Mouse (Mus musculus): ENCODE data around the gene Arrdc2. TPM values are rescaled to one million over a fixed set of nuclear protein-coding genes. Genes with fewer than 3 reads are reported as not detected.
A peak's percentile ranks its signal among the peaks of the same experiment; 100 is the strongest.

Arrdc2 gene
- polyA plus RNA-seq, 1 experiment = 12.1 TPM

- H3K27me3 ChIP-seq (ENCODE audit: control insufficient read depth, insufficient read depth, low read length, poor library complexity, severe bottlenecking) = no peaks in the 10 kb centered on the region
- H3K9me3 ChIP-seq (replicated peaks; ENCODE audit: control insufficient read depth, insufficient read depth, low read length, poor library complexity, severe bottlenecking) = no peaks in the 10 kb centered on the region
- no peak overlapping the region for H3K27ac ChIP-seq (ENCODE audit: insufficient read depth, low read length)
- H3K4me3 ChIP-seq (ENCODE audit: low read depth, low read length) = no peak overlapping the region; the same call in 1 of the 2 replicates
- peaks cover 14% of the 10 kb centered on the region for H3K36me3 ChIP-seq (ENCODE audit: control insufficient read depth, insufficient read depth, low read length, poor library complexity, severe bottlenecking)
- H3K9ac ChIP-seq (ENCODE audit: low read depth, poor library complexity, severe bottlenecking) = no peak overlapping the region
- TF ChIP-seq CTCF (IDR thresholded peaks at IDR 0.05; ENCODE audit: low read depth, low read length) (no peak), EP300 (IDR thresholded peaks at IDR 0.05; ENCODE audit: insufficient read depth, low read depth, low read length) (no peak), POLR2A (IDR thresholded peaks at IDR 0.05; ENCODE audit: insufficient read depth, low read length) (no peak)
- H3K4me1 ChIP-seq (ENCODE audit: control insufficient read depth, insufficient read depth, low read length) = no peaks in the 10 kb centered on the region
Observed at GRCm38 (mm10) chr8:70833520-70833919, 6.0 kb downstream of the Arrdc2 start.

DNA sequence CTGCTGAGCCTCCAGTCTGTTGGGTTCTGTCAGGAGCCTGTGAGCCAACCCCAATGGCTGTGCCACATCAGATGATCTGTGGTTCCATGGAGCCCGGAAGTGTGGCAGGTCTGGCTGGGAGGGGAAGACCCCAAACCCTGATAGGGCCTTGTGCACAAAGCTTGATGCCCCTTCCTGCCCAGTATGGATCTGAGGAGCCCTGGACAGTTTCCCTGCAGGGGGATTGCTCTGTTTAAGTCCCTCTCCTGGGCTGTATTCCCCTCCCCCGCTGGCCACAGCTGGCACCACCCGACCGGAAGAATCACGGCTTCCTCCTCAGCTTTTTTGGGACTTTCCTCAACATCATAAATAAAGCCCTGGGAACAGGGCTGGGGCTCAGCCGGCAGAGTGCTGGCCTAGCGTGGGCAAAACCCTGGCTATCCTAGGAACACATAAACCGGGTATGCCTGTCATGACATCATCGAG lies 6.5 kb downstream of the Arrdc2 start:
- TF ChIP-seq CTCF (IDR thresholded peaks at IDR 0.05; ENCODE audit: low read depth, low read length) (no peak), EP300 (IDR thresholded peaks at IDR 0.05; ENCODE audit: insufficient read depth, low read depth, low read length) (no peak), POLR2A (IDR thresholded peaks at IDR 0.05; ENCODE audit: insufficient read depth, low read length) (no peak)
- H3K27me3 ChIP-seq (ENCODE audit: control insufficient read depth, insufficient read depth, low read length, poor library complexity, severe bottlenecking) = no peaks in the 10 kb centered on the region
- H3K4me1 ChIP-seq (ENCODE audit: control insufficient read depth, insufficient read depth, low read length) = no peaks in the 10 kb centered on the region
- H3K36me3 ChIP-seq (ENCODE audit: control insufficient read depth, insufficient read depth, low read length, poor library complexity, severe bottlenecking) = peaks cover 14% of the 10 kb centered on the region
- H3K4me3 ChIP-seq (ENCODE audit: low read depth, low read length) = no peak overlapping the region
- no peak overlapping the region for H3K27ac ChIP-seq (ENCODE audit: insufficient read depth, low read length)
- no peaks in the 10 kb centered on the region for H3K9me3 ChIP-seq (replicated peaks; ENCODE audit: control insufficient read depth, insufficient read depth, low read length, poor library complexity, severe bottlenecking)
- H3K9ac ChIP-seq (ENCODE audit: low read depth, poor library complexity, severe bottlenecking) = no peak overlapping the region

GRCm38 (mm10) chr8:70832371-70832770 lies 7.1 kb downstream of the Arrdc2 start:
- no peaks in the 10 kb centered on the region for H3K4me1 ChIP-seq (ENCODE audit: control insufficient read depth, insufficient read depth, low read length)
- no peak overlapping the region for H3K9ac ChIP-seq (ENCODE audit: low read depth, poor library complexity, severe bottlenecking)
- TF ChIP-seq POLR2A (IDR thresholded peaks at IDR 0.05; ENCODE audit: insufficient read depth, low read length) (no peak), EP300 (IDR thresholded peaks at IDR 0.05; ENCODE audit: insufficient read depth, low read depth, low read length) (no peak), CTCF (IDR thresholded peaks at IDR 0.05; ENCODE audit: low read depth, low read length) (no peak)
- no peaks in the 10 kb centered on the region for H3K9me3 ChIP-seq (replicated peaks; ENCODE audit: control insufficient read depth, insufficient read depth, low read length, poor library complexity, severe bottlenecking)
- no peak overlapping the region for H3K27ac ChIP-seq (ENCODE audit: insufficient read depth, low read length)
- no peak overlapping the region for H3K4me3 ChIP-seq (ENCODE audit: low read depth, low read length)
- no peaks in the 10 kb centered on the region for H3K27me3 ChIP-seq (ENCODE audit: control insufficient read depth, insufficient read depth, low read length, poor library complexity, severe bottlenecking)
- peaks cover 14% of the 10 kb centered on the region for H3K36me3 ChIP-seq (ENCODE audit: control insufficient read depth, insufficient read depth, low read length, poor library complexity, severe bottlenecking)

- peaks cover 10% of the 10 kb centered on the region for H3K36me3 ChIP-seq (ENCODE audit: control insufficient read depth, insufficient read depth, low read length, poor library complexity, severe bottlenecking)
- H3K9me3 ChIP-seq (replicated peaks; ENCODE audit: control insufficient read depth, insufficient read depth, low read length, poor library complexity, severe bottlenecking) = no peaks in the 10 kb centered on the region
- no peak overlapping the region for H3K9ac ChIP-seq (ENCODE audit: low read depth, poor library complexity, severe bottlenecking)
- TF ChIP-seq EP300 (IDR thresholded peaks at IDR 0.05; ENCODE audit: insufficient read depth, low read depth, low read length) = no peak
- TF ChIP-seq POLR2A (IDR thresholded peaks at IDR 0.05; ENCODE audit: insufficient read depth, low read length) = no peak
- no peak for TF ChIP-seq CTCF (IDR thresholded peaks at IDR 0.05; ENCODE audit: low read depth, low read length)
- no peaks in the 10 kb centered on the region for H3K4me1 ChIP-seq (ENCODE audit: control insufficient read depth, insufficient read depth, low read length)
- no peak overlapping the region for H3K27ac ChIP-seq (ENCODE audit: insufficient read depth, low read length)
- no peaks in the 10 kb centered on the region for H3K27me3 ChIP-seq (ENCODE audit: control insufficient read depth, insufficient read depth, low read length, poor library complexity, severe bottlenecking)
- H3K4me3 ChIP-seq (ENCODE audit: low read depth, low read length) = no peak overlapping the region
Observed at GRCm38 (mm10) chr8:70831517-70831916, 8.0 kb downstream of the Arrdc2 start.

- Histone ChIP-seq H3K27me3 (ENCODE audit: control insufficient read depth, insufficient read depth, low read length, poor library complexity, severe bottlenecking) (no peaks in the 10 kb centered on the region), H3K36me3 (ENCODE audit: control insufficient read depth, insufficient read depth, low read length, poor library complexity, severe bottlenecking) (no peaks in the 10 kb centered on the region), H3K4me1 (ENCODE audit: control insufficient read depth, insufficient read depth, low read length) (no peaks in the 10 kb centered on the region), H3K27ac (ENCODE audit: insufficient read depth, low read length) (no peak overlapping the region), H3K9me3 (replicated peaks; ENCODE audit: control insufficient read depth, insufficient read depth, low read length, poor library complexity, severe bottlenecking) (no peaks in the 10 kb centered on the region), H3K9ac (ENCODE audit: low read depth, poor library complexity, severe bottlenecking) (no peak overlapping the region), H3K4me3 (ENCODE audit: low read depth, low read length) (no peak overlapping the region)
- TF ChIP-seq EP300 (IDR thresholded peaks at IDR 0.05; ENCODE audit: insufficient read depth, low read depth, low read length) (no peak), POLR2A (IDR thresholded peaks at IDR 0.05; ENCODE audit: insufficient read depth, low read length) (no peak), CTCF (IDR thresholded peaks at IDR 0.05; ENCODE audit: low read depth, low read length) (no peak)
Observed at GRCm38 (mm10) chr8:70827796-70828195, 11.7 kb downstream of the Arrdc2 start.

- no peaks in the 10 kb centered on the region for H3K27me3 ChIP-seq (ENCODE audit: control insufficient read depth, insufficient read depth, low read length, poor library complexity, severe bottlenecking)
- H3K4me3 ChIP-seq (ENCODE audit: low read depth, low read length) = no peak overlapping the region
- H3K27ac ChIP-seq (ENCODE audit: insufficient read depth, low read length) = no peak overlapping the region
- no peaks in the 10 kb centered on the region for H3K9me3 ChIP-seq (replicated peaks; ENCODE audit: control insufficient read depth, insufficient read depth, low read length, poor library complexity, severe bottlenecking)
- no peak overlapping the region for H3K9ac ChIP-seq (ENCODE audit: low read depth, poor library complexity, severe bottlenecking)
- no peaks in the 10 kb centered on the region for H3K4me1 ChIP-seq (ENCODE audit: control insufficient read depth, insufficient read depth, low read length)
- TF ChIP-seq EP300 (IDR thresholded peaks at IDR 0.05; ENCODE audit: insufficient read depth, low read depth, low read length) = no peak
- TF ChIP-seq POLR2A (IDR thresholded peaks at IDR 0.05; ENCODE audit: insufficient read depth, low read length) = no peak
- TF ChIP-seq CTCF (IDR thresholded peaks at IDR 0.05; ENCODE audit: low read depth, low read length) = peak; percentile 57
- no peaks in the 10 kb centered on the region for H3K36me3 ChIP-seq (ENCODE audit: control insufficient read depth, insufficient read depth, low read length, poor library complexity, severe bottlenecking)
Observed at GRCm38 (mm10) chr8:70827010-70827409, 12.5 kb downstream of the Arrdc2 start.

Measured in ES-Bruce4 (cell line).